Mouse (Mus musculus): ENCODE data around the gene Sytl3. TPM values are rescaled to one million over a fixed set of nuclear protein-coding genes. Genes with fewer than 3 reads are reported as not detected.

Sytl3 gene
- polyA plus RNA-seq, 1 experiment, result not detected

DNA sequence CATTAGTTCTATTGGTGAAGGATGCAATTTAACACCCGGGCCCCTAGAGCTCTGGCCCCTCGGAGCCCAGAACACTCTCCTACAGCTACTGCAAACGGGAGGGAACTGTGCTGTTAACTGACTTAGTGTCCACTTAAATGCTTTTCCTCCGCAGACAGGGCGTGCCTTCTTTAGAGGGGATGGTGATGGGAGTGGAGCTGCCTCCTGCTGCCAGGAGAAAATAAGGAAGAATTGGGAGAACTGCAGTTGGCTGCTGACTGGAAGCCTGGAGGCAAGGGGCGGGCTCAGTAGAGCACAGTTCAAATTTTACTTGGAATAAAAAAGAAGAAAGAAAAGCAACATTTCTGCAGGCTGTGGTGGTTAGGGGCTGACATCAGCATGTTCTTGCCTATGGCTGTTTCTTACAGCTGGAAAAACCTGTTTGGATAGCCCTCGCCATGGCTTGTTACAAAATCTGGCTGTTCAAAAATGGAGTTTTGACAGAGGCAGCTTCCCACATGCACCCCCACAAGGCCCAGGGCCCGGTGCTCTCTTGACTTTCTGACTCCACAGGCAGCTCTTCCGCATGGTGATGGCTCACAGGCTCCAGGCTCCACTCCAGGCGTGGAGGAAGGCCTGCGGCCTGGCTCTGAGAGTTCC is 92.4 kb downstream of the Sytl3 start:
- no peak overlapping the region for H3K4me3 ChIP-seq (replicated peaks)
- H3K4me1 ChIP-seq (ENCODE audit: control insufficient read depth), result no peaks in the 10 kb centered on the region
- peaks cover 95% of the 10 kb centered on the region for H3K36me3 ChIP-seq (ENCODE audit: control insufficient read depth)
- H3K27me3 ChIP-seq (ENCODE audit: control insufficient read depth), result no peaks in the 10 kb centered on the region
- no peak for TF ChIP-seq TAL1 (IDR thresholded peaks at IDR 0.05; ENCODE audit: low read length)
- H3K9me3 ChIP-seq (ENCODE audit: control insufficient read depth, low read length), result no peaks in the 10 kb centered on the region

GRCm38 (mm10) chr17:6752375-6752774 is 93.5 kb downstream of the Sytl3 start:
- Histone ChIP-seq H3K4me3 (replicated peaks) (no peak overlapping the region), H3K9me3 (ENCODE audit: control insufficient read depth, low read length) (no peaks in the 10 kb centered on the region), H3K36me3 (ENCODE audit: control insufficient read depth) (peaks cover 94% of the 10 kb centered on the region), H3K27me3 (ENCODE audit: control insufficient read depth) (no peaks in the 10 kb centered on the region), H3K4me1 (ENCODE audit: control insufficient read depth) (no peaks in the 10 kb centered on the region)
- no peak for TF ChIP-seq TAL1 (IDR thresholded peaks at IDR 0.05; ENCODE audit: low read length)
- no peak for TF ChIP-seq GATA1 (IDR thresholded peaks at IDR 0.05; ENCODE audit: low read length)

- Histone ChIP-seq H3K4me1 (ENCODE audit: control insufficient read depth) (no peaks in the 10 kb centered on the region), H3K36me3 (ENCODE audit: control insufficient read depth) (peaks cover 93% of the 10 kb centered on the region), H3K27me3 (ENCODE audit: control insufficient read depth) (no peaks in the 10 kb centered on the region), H3K9me3 (ENCODE audit: control insufficient read depth, low read length) (no peaks in the 10 kb centered on the region), H3K4me3 (replicated peaks) (no peak overlapping the region)
- no peak for TF ChIP-seq GATA1 (IDR thresholded peaks at IDR 0.05; ENCODE audit: low read length)
- TF ChIP-seq TAL1 (IDR thresholded peaks at IDR 0.05; ENCODE audit: low read length), result no peak
Observed at GRCm38 (mm10) chr17:6755176-6755575, 96.3 kb downstream of the Sytl3 start.

- Histone ChIP-seq H3K4me1 (ENCODE audit: control insufficient read depth) (no peaks in the 10 kb centered on the region; the same call in 1 of the 2 replicates), H3K36me3 (ENCODE audit: control insufficient read depth) (peaks cover 86% of the 10 kb centered on the region), H3K9me3 (ENCODE audit: control insufficient read depth, low read length) (no peaks in the 10 kb centered on the region), H3K27me3 (ENCODE audit: control insufficient read depth) (no peaks in the 10 kb centered on the region), H3K4me3 (replicated peaks) (no peak overlapping the region)
- TF ChIP-seq GATA1 (IDR thresholded peaks at IDR 0.05; ENCODE audit: low read length) (no peak), TAL1 (IDR thresholded peaks at IDR 0.05; ENCODE audit: low read length) (no peak)
Observed at GRCm38 (mm10) chr17:6755873-6756272, 97.0 kb downstream of the Sytl3 start.

DNA sequence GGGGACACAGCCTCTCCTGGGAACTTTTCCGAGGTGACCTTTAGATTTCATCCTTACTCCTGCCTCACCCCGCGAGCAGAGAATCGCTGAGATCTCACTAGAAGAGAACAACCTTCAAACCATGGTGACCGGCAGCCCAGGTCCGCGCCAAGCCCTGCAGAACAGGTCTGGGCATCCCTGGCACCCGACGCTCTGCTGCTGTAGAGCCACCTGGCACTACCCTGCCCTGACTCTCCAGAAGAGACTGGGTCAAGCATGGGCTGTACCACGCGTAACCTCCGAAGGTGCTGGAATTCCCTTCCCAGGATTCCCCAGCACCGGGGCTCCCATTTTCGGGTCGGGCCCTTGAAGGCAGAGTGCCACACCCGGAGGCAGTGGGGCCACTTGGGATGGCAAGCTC is 99.0 kb downstream of the Sytl3 start:
- Histone ChIP-seq H3K36me3 (ENCODE audit: control insufficient read depth) (peaks cover 66% of the 10 kb centered on the region), H3K4me1 (ENCODE audit: control insufficient read depth) (peaks cover 10% of the 10 kb centered on the region), H3K4me3 (replicated peaks) (no peak overlapping the region), H3K9me3 (ENCODE audit: control insufficient read depth, low read length) (no peaks in the 10 kb centered on the region), H3K27me3 (ENCODE audit: control insufficient read depth) (no peaks in the 10 kb centered on the region)
- TF ChIP-seq TAL1 (IDR thresholded peaks at IDR 0.05; ENCODE audit: low read length) (no peak), GATA1 (IDR thresholded peaks at IDR 0.05; ENCODE audit: low read length) (no peak)

- no peaks in the 10 kb centered on the region for H3K27me3 ChIP-seq (ENCODE audit: control insufficient read depth)
- H3K4me1 ChIP-seq (ENCODE audit: control insufficient read depth), result peaks cover 17% of the 10 kb centered on the region
- no peaks in the 10 kb centered on the region for H3K9me3 ChIP-seq (ENCODE audit: control insufficient read depth, low read length)
- H3K36me3 ChIP-seq (ENCODE audit: control insufficient read depth), result peaks cover 57% of the 10 kb centered on the region
- no peak overlapping the region for H3K4me3 ChIP-seq (replicated peaks)
- TF ChIP-seq TAL1 (IDR thresholded peaks at IDR 0.05; ENCODE audit: low read length) (no peak), GATA1 (IDR thresholded peaks at IDR 0.05; ENCODE audit: low read length) (no peak)
Observed at GRCm38 (mm10) chr17:6758845-6759244, 100.0 kb downstream of the Sytl3 start.

- peaks cover 25% of the 10 kb centered on the region for H3K4me1 ChIP-seq (ENCODE audit: control insufficient read depth)
- TF ChIP-seq TAL1 (IDR thresholded peaks at IDR 0.05; ENCODE audit: low read length) (no peak), GATA1 (IDR thresholded peaks at IDR 0.05; ENCODE audit: low read length) (no peak)
- H3K27me3 ChIP-seq (ENCODE audit: control insufficient read depth), result no peaks in the 10 kb centered on the region
- no peaks in the 10 kb centered on the region for H3K9me3 ChIP-seq (ENCODE audit: control insufficient read depth, low read length)
- no peak overlapping the region for H3K4me3 ChIP-seq (replicated peaks)
- H3K36me3 ChIP-seq (ENCODE audit: control insufficient read depth), result peaks cover 47% of the 10 kb centered on the region
Observed at GRCm38 (mm10) chr17:6759717-6760292, 100.9 kb downstream of the Sytl3 start.

DNA sequence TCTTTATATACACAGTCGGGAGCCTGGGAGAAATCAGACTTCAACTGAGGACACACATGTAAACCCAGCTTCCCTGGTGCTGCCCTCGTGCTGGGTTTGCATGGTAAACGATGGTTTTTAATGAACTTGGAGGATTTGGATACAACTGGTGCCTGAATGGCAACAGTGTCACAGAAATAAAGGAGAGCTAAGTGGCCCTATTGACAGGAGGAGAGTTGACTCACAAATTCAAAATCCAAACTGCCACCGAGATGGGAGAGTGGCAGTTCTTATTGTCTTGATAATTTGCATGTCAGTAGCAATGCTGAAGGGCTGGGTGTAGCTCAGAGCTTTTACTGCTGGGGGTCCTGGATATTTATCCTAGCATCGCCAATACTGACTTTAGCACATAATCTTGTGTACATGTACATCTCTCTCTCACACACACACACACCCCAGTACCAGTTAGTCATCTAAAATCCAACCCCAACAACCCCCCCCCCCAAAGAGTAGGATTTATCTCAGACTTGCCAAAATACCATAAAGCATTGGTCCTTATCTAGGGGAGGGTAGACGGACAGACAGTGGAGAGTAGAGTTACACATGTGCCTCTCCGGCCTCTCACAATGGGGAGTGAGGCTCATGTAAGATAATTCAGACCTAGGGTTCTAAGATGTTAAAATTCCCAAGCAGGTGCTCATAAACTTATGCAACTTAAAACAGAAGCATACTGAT is 104.8 kb downstream of the Sytl3 start:
- TF ChIP-seq GATA1 (IDR thresholded peaks at IDR 0.05; ENCODE audit: low read length) (no peak), TAL1 (IDR thresholded peaks at IDR 0.05; ENCODE audit: low read length) (no peak)
- Histone ChIP-seq H3K36me3 (ENCODE audit: control insufficient read depth) (peaks cover 28% of the 10 kb centered on the region), H3K9me3 (ENCODE audit: control insufficient read depth, low read length) (no peaks in the 10 kb centered on the region), H3K27me3 (ENCODE audit: control insufficient read depth) (no peaks in the 10 kb centered on the region), H3K4me3 (replicated peaks) (no peak overlapping the region), H3K4me1 (ENCODE audit: control insufficient read depth) (peaks cover 52% of the 10 kb centered on the region)

DNA sequence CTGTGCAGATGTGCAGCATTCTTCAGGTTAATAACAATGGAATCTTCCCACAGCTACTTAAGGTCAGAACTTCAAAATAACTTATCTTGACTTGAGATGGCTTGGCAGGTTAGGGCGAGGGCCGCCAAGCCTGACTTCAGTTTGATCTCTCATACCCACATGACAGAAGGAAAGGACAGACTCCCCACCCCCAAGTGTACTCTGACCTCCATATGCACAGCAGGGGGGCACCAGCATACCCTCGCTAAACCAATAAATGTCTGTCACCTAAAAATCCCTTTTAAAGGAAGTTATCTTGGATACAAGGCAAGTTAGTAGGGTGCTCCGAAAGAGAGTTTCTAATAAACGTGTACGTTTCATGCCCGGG is 105.3 kb downstream of the Sytl3 start:
- H3K4me1 ChIP-seq (ENCODE audit: control insufficient read depth), result peaks cover 52% of the 10 kb centered on the region
- TF ChIP-seq TAL1 (IDR thresholded peaks at IDR 0.05; ENCODE audit: low read length) (no peak), GATA1 (IDR thresholded peaks at IDR 0.05; ENCODE audit: low read length) (no peak)

More for the DNA sequence above, 105.3 kb downstream of the Sytl3 start:
- H3K36me3 ChIP-seq (ENCODE audit: control insufficient read depth), result peaks cover 23% of the 10 kb centered on the region
- no peaks in the 10 kb centered on the region for H3K27me3 ChIP-seq (ENCODE audit: control insufficient read depth)
- H3K9me3 ChIP-seq (ENCODE audit: control insufficient read depth, low read length), result no peaks in the 10 kb centered on the region
- H3K4me3 ChIP-seq (replicated peaks), result no peak overlapping the region

All from erythroblast, embryonic 14.5 days (primary cell).